Mouse (Mus musculus) erythroblast, embryonic 14.5 days (primary cell): ENCODE results near the gene Tpte.

Source experiments
- GATA1 ChIP-seq: IDR thresholded peaks from 2 replicates; pipeline ENCODE4 v1.6.1; 2012; ENCODE audit warnings: low read length, inconsistent platforms, mixed read lengths
- TAL1 ChIP-seq: IDR thresholded peaks from 3 replicates; pipeline ENCODE4 v1.6.1; 2012; ENCODE audit warnings: low read length, inconsistent platforms, mixed read lengths

- no peak for TF ChIP-seq GATA1
- no peak for TF ChIP-seq TAL1
Measured at GRCm38 (mm10) chr8:22389874-22390273, 106.6 kb downstream of the Tpte start.
